Mouse (Mus musculus) hindbrain, embryonic 11.5 days (tissue): Measurements from ENCODE around the gene Gm10663. TPM values are rescaled to one million over a fixed set of nuclear protein-coding genes. Genes with fewer than 3 reads are reported as not detected.

Experiments used
- ATAC-seq: fragments of 200-750 bp; cut with Nextera tagmentation; 2 replicates; pipeline ENCODE4 v1.8.0; 2017; ENCODE audit warnings: mild to moderate bottlenecking, moderate TSS enrichment, moderate library complexity; ENCODE audit not compliant: low FRiP score
- DNase-seq: peaks from one replicate; pipeline ENCODE4 v3.0.0-alpha.2; 2015; ENCODE audit warnings: low spot score
- H3K27ac ChIP-seq: fragments of 300-500 bp; sonication (generic); 2 replicates; pipeline ENCODE4 v1.5.1; 2014; ENCODE audit warnings: mild to moderate bottlenecking, low read depth, low read length
- H3K27me3 ChIP-seq: fragments of 300-500 bp; sonication (generic); 2 replicates; pipeline ENCODE4 v1.6.1; 2014; ENCODE audit warnings: mild to moderate bottlenecking, low read length, moderate library complexity, mixed read lengths; ENCODE audit not compliant: control insufficient read depth, insufficient read depth
- H3K36me3 ChIP-seq: fragments of 300-500 bp; sonication (generic); 2 replicates; pipeline ENCODE4 v1.6.1; 2014; ENCODE audit warnings: mild to moderate bottlenecking, low read length, moderate library complexity, mixed read lengths; ENCODE audit not compliant: control insufficient read depth, insufficient read depth
- H3K4me1 ChIP-seq: fragments of 300-500 bp; sonication (generic); replicated peaks from 2 replicates; pipeline ENCODE4 v1.6.1; 2014; ENCODE audit warnings: low read length, mixed read lengths; ENCODE audit not compliant: control insufficient read depth, insufficient read depth
- H3K4me2 ChIP-seq: fragments of 300-500 bp; sonication (generic); replicated peaks from 2 replicates; pipeline ENCODE4 v1.6.1; 2014; ENCODE audit warnings: mild to moderate bottlenecking, low read depth, low read length
- H3K4me3 ChIP-seq: fragments of 300-500 bp; sonication (generic); 2 replicates; pipeline ENCODE4 v1.5.1; 2014; ENCODE audit warnings: low read depth, low read length
- H3K9ac ChIP-seq: fragments of 300-500 bp; sonication (generic); 2 replicates; pipeline ENCODE4 v1.6.1; 2014; ENCODE audit warnings: low read depth, low read length
- H3K9me3 ChIP-seq: fragments of 300-500 bp; sonication (generic); 2 replicates; pipeline ENCODE4 v1.6.1; 2016; ENCODE audit warnings: low read length; ENCODE audit not compliant: control insufficient read depth
- whole genome bisulfite sequencing: fragments of 180-500 bp; shearing (Covaris S2); extraction: QIAGEN DNeasy Blood & Tissue Kit; methylation state at CpG from one replicate; pipeline ENCODE4 v1.1.7; 2014; 5-methylcytosine and 5-hydroxymethylcytosine counted together
- polyA plus RNA-seq: library from polyadenylated mRNA; unstranded; fragments of >200 nt; fragmentation: Nextera tagmentation; extraction: Ambion mirVana; gene quantifications from 2 replicates; pipeline ENCODE4 v1.2.1, GENCODE M21; 2014

Gm10663 gene
- polyA plus RNA-seq, 1 experiment from 2014 or later: not detected

GRCm38 (mm10) chr8:65097760-65098415 is 23.1 kb downstream of the Gm10663 start:
- Histone ChIP-seq H3K4me3 (no peak overlapping the region), H3K27me3 (no peaks in the 10 kb centered on the region), H3K4me2 (no peak overlapping the region), H3K27ac (no peak overlapping the region), H3K36me3 (no peaks in the 10 kb centered on the region), H3K4me1 (no peaks in the 10 kb centered on the region), H3K9ac (no peak overlapping the region), H3K9me3 (no peaks in the 10 kb centered on the region)
- DNase-seq (no peak), ATAC-seq (no peak)
- WGBS: 84% methylated on average over 7 of the region's 7 CpGs

DNA sequence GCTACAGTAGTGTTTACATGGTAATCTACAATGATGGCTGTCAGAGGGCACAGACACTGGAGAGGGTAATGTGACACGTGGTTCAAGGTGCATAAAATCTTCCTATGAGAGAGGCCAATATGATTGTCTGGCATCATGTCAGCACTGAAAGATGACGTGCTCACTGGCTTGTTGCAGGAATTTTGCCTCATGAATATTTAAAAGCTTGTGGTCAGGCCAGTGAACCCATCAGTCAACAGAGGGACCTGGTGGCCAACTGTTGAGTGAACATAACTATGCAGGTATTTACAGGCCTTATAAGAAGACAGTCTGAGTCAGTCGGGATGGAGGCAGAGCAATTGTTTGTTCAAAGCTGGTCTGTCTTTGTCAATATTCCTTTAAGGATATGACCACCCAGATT is 24.9 kb downstream of the Gm10663 start:
- H3K4me2 ChIP-seq: no peak overlapping the region
- no peaks in the 10 kb centered on the region for H3K36me3 ChIP-seq
- H3K4me3 ChIP-seq: no peak overlapping the region
- no peak overlapping the region for H3K27ac ChIP-seq
- DNase-seq: no peak
- no peaks in the 10 kb centered on the region for H3K27me3 ChIP-seq
- no peaks in the 10 kb centered on the region for H3K4me1 ChIP-seq
- H3K9me3 ChIP-seq: no peaks in the 10 kb centered on the region
- no peak overlapping the region for H3K9ac ChIP-seq
- 60% methylated on average over 3 of the region's 3 CpGs for WGBS
- no peak for ATAC-seq

- Histone ChIP-seq H3K27me3 (no peaks in the 10 kb centered on the region), H3K4me2 (no peak overlapping the region), H3K4me1 (no peaks in the 10 kb centered on the region), H3K9me3 (no peaks in the 10 kb centered on the region), H3K9ac (no peak overlapping the region), H3K36me3 (no peaks in the 10 kb centered on the region), H3K4me3 (no peak overlapping the region), H3K27ac (no peak overlapping the region)
- ATAC-seq (no peak), DNase-seq (no peak)
- 86% methylated on average over 7 of the region's 7 CpGs for WGBS
Measured at GRCm38 (mm10) chr8:65103632-65104031, 28.8 kb downstream of the Gm10663 start.

- H3K27ac ChIP-seq: no peak overlapping the region
- ATAC-seq (no peak), DNase-seq (no peak)
- no peaks in the 10 kb centered on the region for H3K27me3 ChIP-seq
- H3K4me3 ChIP-seq: no peak overlapping the region
- no peaks in the 10 kb centered on the region for H3K36me3 ChIP-seq
- no peak overlapping the region for H3K9ac ChIP-seq
- 79% methylated on average over 4 of the region's 4 CpGs for WGBS
- H3K4me1 ChIP-seq: no peaks in the 10 kb centered on the region
- no peaks in the 10 kb centered on the region for H3K9me3 ChIP-seq
- no peak overlapping the region for H3K4me2 ChIP-seq
Measured at GRCm38 (mm10) chr8:65104041-65104440, 29.2 kb downstream of the Gm10663 start.

GRCm38 (mm10) chr8:65107936-65108718 is 33.3 kb downstream of the Gm10663 start:
- H3K4me3 ChIP-seq: no peak overlapping the region
- DNase-seq (no peak), ATAC-seq (no peak)
- no peaks in the 10 kb centered on the region for H3K4me1 ChIP-seq
- no peak overlapping the region for H3K27ac ChIP-seq
- H3K4me2 ChIP-seq: no peak overlapping the region
- no peaks in the 10 kb centered on the region for H3K27me3 ChIP-seq
- H3K9ac ChIP-seq: no peak overlapping the region
- no peaks in the 10 kb centered on the region for H3K9me3 ChIP-seq
- WGBS: 94% methylated on average over 25 of the region's 25 CpGs
- no peaks in the 10 kb centered on the region for H3K36me3 ChIP-seq

DNA sequence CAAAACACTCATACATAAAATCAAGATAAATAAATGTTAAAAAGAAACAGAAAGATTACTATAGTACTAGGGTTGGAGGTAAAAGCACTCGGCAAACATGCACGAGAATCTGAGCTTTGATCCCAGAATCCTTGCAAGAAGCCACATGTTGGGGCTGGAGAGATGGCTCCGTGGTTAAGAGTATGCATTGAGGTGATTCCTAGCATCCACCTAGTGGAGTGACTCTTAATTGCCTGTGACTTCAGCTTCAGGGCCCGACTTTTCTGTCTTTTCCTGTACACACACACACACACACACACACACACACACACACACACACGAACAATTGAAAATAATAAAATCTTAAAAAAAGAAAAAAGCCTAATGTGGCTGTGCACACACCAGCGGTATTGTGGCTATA is 34.1 kb downstream of the Gm10663 start:
- no peak overlapping the region for H3K27ac ChIP-seq
- no peak overlapping the region for H3K4me3 ChIP-seq
- H3K36me3 ChIP-seq: no peaks in the 10 kb centered on the region
- no peaks in the 10 kb centered on the region for H3K27me3 ChIP-seq
- ATAC-seq (no peak), DNase-seq (no peak)
- no peak overlapping the region for H3K4me2 ChIP-seq
- 81% methylated on average over 6 of the region's 6 CpGs for WGBS
- H3K4me1 ChIP-seq: no peaks in the 10 kb centered on the region
- H3K9me3 ChIP-seq: no peaks in the 10 kb centered on the region
- H3K9ac ChIP-seq: no peak overlapping the region

DNA sequence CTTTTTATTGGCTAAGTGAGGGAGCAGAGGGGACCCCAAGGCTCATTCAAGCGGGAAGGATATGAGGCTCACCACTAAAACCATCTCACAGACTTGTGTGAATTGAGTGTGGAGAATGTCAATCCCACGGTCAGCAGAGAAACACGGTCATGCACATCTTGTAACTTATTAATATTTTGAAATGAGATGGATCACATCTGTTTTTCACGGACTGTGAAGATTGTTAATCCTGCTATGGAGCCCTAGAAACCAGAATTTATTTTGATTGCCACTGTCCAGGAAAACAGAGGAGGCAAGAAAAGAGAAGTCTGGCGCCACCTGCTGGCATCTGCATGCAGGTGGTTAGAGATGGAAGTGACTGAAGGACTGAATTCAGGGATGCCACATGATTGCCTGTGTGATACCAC is 35.5 kb downstream of the Gm10663 start:
- peak; percentile 83 for ATAC-seq
- 46% methylated on average over 5 of the region's 5 CpGs for WGBS
- Histone ChIP-seq H3K27me3 (no peaks in the 10 kb centered on the region), H3K9ac (no peak overlapping the region), H3K36me3 (no peaks in the 10 kb centered on the region), H3K4me2 (no peak overlapping the region), H3K4me1 (no peaks in the 10 kb centered on the region), H3K27ac (no peak overlapping the region), H3K9me3 (no peaks in the 10 kb centered on the region), H3K4me3 (no peak overlapping the region)
- DNase-seq: peak; percentile 84

DNA sequence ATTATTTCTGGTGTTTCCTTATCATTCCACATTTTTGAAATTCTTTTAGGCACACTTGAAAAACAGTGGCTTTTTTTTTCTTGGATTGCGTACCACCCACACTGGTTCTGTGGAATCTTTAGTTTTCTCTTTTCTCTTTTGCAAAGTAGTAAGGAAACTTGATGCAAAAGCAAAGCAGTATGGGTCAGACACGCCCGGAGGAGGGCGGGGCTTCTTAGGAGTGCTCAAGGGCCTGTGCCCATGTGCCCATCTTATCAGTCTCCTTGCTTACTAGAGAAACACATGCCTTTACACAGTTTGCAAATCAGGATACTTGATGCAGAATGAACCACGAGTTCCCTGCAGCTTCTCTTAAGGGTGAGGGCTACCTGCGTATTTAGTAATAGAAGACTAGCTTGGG is 37.3 kb downstream of the Gm10663 start:
- Histone ChIP-seq H3K9ac (no peak overlapping the region), H3K36me3 (no peaks in the 10 kb centered on the region), H3K9me3 (no peaks in the 10 kb centered on the region), H3K4me2 (no peak overlapping the region), H3K27me3 (no peaks in the 10 kb centered on the region), H3K4me3 (no peak overlapping the region), H3K4me1 (no peaks in the 10 kb centered on the region), H3K27ac (no peak overlapping the region)
- ATAC-seq (no peak), DNase-seq (no peak)
- 84% methylated on average over 6 of the region's 6 CpGs for WGBS

- H3K9ac ChIP-seq: no peak overlapping the region
- H3K4me3 ChIP-seq: no peak overlapping the region
- 84% methylated on average over 1 of the region's 1 CpGs for WGBS
- H3K4me1 ChIP-seq: no peaks in the 10 kb centered on the region
- H3K36me3 ChIP-seq: no peaks in the 10 kb centered on the region
- ATAC-seq (no peak), DNase-seq (no peak)
- H3K9me3 ChIP-seq: no peaks in the 10 kb centered on the region
- H3K27ac ChIP-seq: no peak overlapping the region
- H3K27me3 ChIP-seq: no peaks in the 10 kb centered on the region
- no peak overlapping the region for H3K4me2 ChIP-seq
Measured at GRCm38 (mm10) chr8:65126014-65126413, 51.2 kb downstream of the Gm10663 start.
